Mouse (Mus musculus) heart, postnatal 0 days (tissue): ENCODE measurements around the gene Crygd. TPM values are rescaled to one million over a fixed set of nuclear protein-coding genes. Genes with fewer than 3 reads are reported as not detected.

Experiments used
- ATAC-seq: fragments of 200-750 bp; cut with Nextera tagmentation; 2 replicates; pipeline ENCODE4 v1.8.0; 2017; ENCODE audit warnings: low read depth, moderate number of reproducible peaks, moderate library complexity; ENCODE audit not compliant: insufficient read depth
- DNase-seq: peaks from one replicate; pipeline ENCODE4 v3.0.0-alpha.2; 2016; ENCODE audit warnings: low spot score
- H3K27ac ChIP-seq: fragments of 300-500 bp; sonication (generic); 2 replicates; pipeline ENCODE4 v1.5.1; 2014; ENCODE audit warnings: low read depth, mild to moderate bottlenecking
- H3K27me3 ChIP-seq: fragments of 300-500 bp; sonication (generic); 2 replicates; pipeline ENCODE4 v1.6.1; 2014; ENCODE audit warnings: low read length, mixed read lengths; ENCODE audit not compliant: control insufficient read depth, insufficient read depth
- H3K36me3 ChIP-seq: fragments of 300-500 bp; sonication (generic); replicated peaks from 2 replicates; pipeline ENCODE4 v1.6.1; 2014; ENCODE audit warnings: low read length, mixed read lengths; ENCODE audit not compliant: control insufficient read depth, insufficient read depth
- H3K4me1 ChIP-seq: fragments of 300-500 bp; sonication (generic); 2 replicates; pipeline ENCODE4 v1.6.1; 2014; ENCODE audit warnings: antibody characterized with exemption; ENCODE audit not compliant: control insufficient read depth, insufficient read depth
- H3K4me2 ChIP-seq: fragments of 300-500 bp; sonication (generic); 2 replicates; pipeline ENCODE4 v1.6.1; 2014; ENCODE audit warnings: low read depth, mild to moderate bottlenecking, low read length, moderate library complexity
- H3K4me3 ChIP-seq: fragments of 300-500 bp; sonication (generic); 2 replicates; pipeline ENCODE4 v1.5.1; 2014; ENCODE audit warnings: low read depth, low read length
- H3K9ac ChIP-seq: fragments of 300-500 bp; sonication (generic); replicated peaks from 2 replicates; pipeline ENCODE4 v1.6.1; 2014; ENCODE audit warnings: low read depth, low read length, mixed read lengths
- H3K9me3 ChIP-seq: fragments of 300-500 bp; sonication (generic); replicated peaks from 2 replicates; pipeline ENCODE4 v1.6.1; 2016; ENCODE audit warnings: low read length; ENCODE audit not compliant: control insufficient read depth
- CTCF ChIP-seq: IDR thresholded peaks from 2 replicates; pipeline ENCODE4 v1.5.1; 2016; ENCODE audit warnings: antibody characterized with exemption, control low read depth, low read depth
- EP300 ChIP-seq: IDR thresholded peaks from 2 replicates; pipeline ENCODE4 v1.6.1; 2016; ENCODE audit warnings: antibody characterized with exemption, low read depth
- WGBS: fragments of 180-500 bp; shearing (Covaris S2); extraction: QIAGEN DNeasy Blood & Tissue Kit; methylation state at CpG from one replicate; pipeline ENCODE4 v1.1.7; 2014; 5-methylcytosine and 5-hydroxymethylcytosine counted together
- polyA plus RNA-seq: library from polyadenylated mRNA; unstranded; fragments of >200 nt; fragmentation: Nextera tagmentation; extraction: Ambion mirVana; gene quantifications from 2 replicates; pipeline ENCODE4 v1.2.1, GENCODE M21; 2015
- total RNA-seq: library from RNA; depleted of rRNA; stranded (reverse); fragments of >200 nt; gene quantifications from 2 replicates; pipeline ENCODE4 v1.2.3, GENCODE M21; 2014; ENCODE audit warnings: low replicate concordance

Crygd gene
- total and polyA plus RNA-seq, 2 experiments from 2014 or later, result not detected

GRCm38 (mm10) chr1:65107654-65108279, 44.5 kb upstream of the Crygd start:
- Histone ChIP-seq H3K27me3 (no peaks in the 10 kb centered on the region), H3K4me3 (no peak overlapping the region), H3K4me1 (no peaks in the 10 kb centered on the region), H3K4me2 (no peak overlapping the region), H3K9me3 (no peaks in the 10 kb centered on the region), H3K9ac (no peak overlapping the region), H3K27ac (no peak overlapping the region), H3K36me3 (no peaks in the 10 kb centered on the region)
- TF ChIP-seq EP300 (no peak), CTCF (no peak)
- 79% methylated on average over 10 of the region's 10 CpGs for WGBS
- DNase-seq (no peak), ATAC-seq (no peak)

GRCm38 (mm10) chr1:65103273-65103672, 40.0 kb upstream of the Crygd start, which contains the start of gene Cryga:
TSS of gene Cryga (minus strand) at chr1:65103373.
- no peak for TF ChIP-seq EP300
- no peak for TF ChIP-seq CTCF
- ATAC-seq, result no peak
- Histone ChIP-seq H3K9me3 (no peaks in the 10 kb centered on the region), H3K4me3 (no peak within 1 kb of the TSS), H3K4me1 (no peaks in the 10 kb centered on the region), H3K27ac (no peak within 1 kb of the TSS), H3K9ac (no peak within 1 kb of the TSS), H3K36me3 (no peaks in the 10 kb centered on the region), H3K4me2 (no peak within 1 kb of the TSS), H3K27me3 (no peaks in the 10 kb centered on the region)
- WGBS, result 81% methylated on average over 11 of the region's 11 CpGs
- DNase-seq, result no peak

- no peak for DNase-seq
- H3K27ac ChIP-seq, result no peak overlapping the region
- TF ChIP-seq EP300, result no peak
- no peak for TF ChIP-seq CTCF
- WGBS, result 81% methylated on average over 3 of the region's 3 CpGs
- no peak overlapping the region for H3K4me2 ChIP-seq
- no peaks in the 10 kb centered on the region for H3K27me3 ChIP-seq
- H3K9me3 ChIP-seq, result no peaks in the 10 kb centered on the region
- no peaks in the 10 kb centered on the region for H3K4me1 ChIP-seq
- no peak overlapping the region for H3K9ac ChIP-seq
- no peaks in the 10 kb centered on the region for H3K36me3 ChIP-seq
- no peak for ATAC-seq
- H3K4me3 ChIP-seq, result no peak overlapping the region
Measured at GRCm38 (mm10) chr1:65096953-65097352, 33.7 kb upstream of the Crygd start.

DNA sequence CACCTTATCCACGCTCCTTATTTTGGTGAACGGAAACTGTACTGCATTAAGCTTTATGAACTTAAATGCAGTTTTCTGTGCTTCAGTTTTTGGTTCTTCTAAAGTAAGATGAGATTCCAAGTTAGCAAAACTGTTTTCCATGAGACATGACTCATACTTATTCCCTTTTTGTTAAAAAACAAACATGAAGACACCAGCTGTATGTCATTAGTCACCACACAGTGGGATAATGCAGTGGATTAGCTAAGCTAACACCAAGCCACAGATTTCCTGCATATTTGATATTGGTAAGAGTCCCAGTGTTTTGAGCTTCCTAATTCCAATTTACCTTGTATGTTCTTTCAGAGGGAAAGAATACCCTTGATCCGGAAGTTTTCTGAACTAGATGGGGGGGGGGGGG, 28.3 kb upstream of the Crygd start:
- no peak overlapping the region for H3K9ac ChIP-seq
- H3K27ac ChIP-seq, result no peak overlapping the region
- no peaks in the 10 kb centered on the region for H3K27me3 ChIP-seq
- no peak overlapping the region for H3K4me2 ChIP-seq
- no peaks in the 10 kb centered on the region for H3K36me3 ChIP-seq
- no peak overlapping the region for H3K4me3 ChIP-seq
- DNase-seq (no peak), ATAC-seq (no peak)
- 82% methylated on average over 3 of the region's 3 CpGs for WGBS
- H3K9me3 ChIP-seq, result no peaks in the 10 kb centered on the region
- H3K4me1 ChIP-seq, result no peaks in the 10 kb centered on the region
- no peak for TF ChIP-seq EP300
- no peak for TF ChIP-seq CTCF

- Histone ChIP-seq H3K36me3 (no peaks in the 10 kb centered on the region), H3K9me3 (no peaks in the 10 kb centered on the region), H3K9ac (no peak overlapping the region), H3K27ac (no peak overlapping the region), H3K4me3 (no peak overlapping the region), H3K4me1 (no peaks in the 10 kb centered on the region), H3K27me3 (no peaks in the 10 kb centered on the region), H3K4me2 (no peak overlapping the region)
- DNase-seq (no peak), ATAC-seq (no peak)
- 43% methylated on average over 2 of the region's 2 CpGs for WGBS
- TF ChIP-seq EP300 (no peak), CTCF (no peak)
Measured at GRCm38 (mm10) chr1:65090370-65090769, 27.1 kb upstream of the Crygd start.
